ENCODE assay signal across 9 mouse cellular contexts in genomic region chr12:112091054-112091453, GRCm38 (mm10). TPM values are rescaled to one million over a fixed set of nuclear protein-coding genes. Genes with fewer than 3 reads are reported as not detected.
DNase-seq lines count a peak whose midpoint lies in the region; ATAC-seq and TF ChIP-seq lines count a peak whose summit lies in the region.
"Had no signal": no experiment of that assay in that cellular context is flagged by ENCODE, and none has a peak within 500 bp of the region (broad histone marks: within the 10 kb centered on the region; RNA-seq: fewer than 3 reads in every experiment).

No protein-coding gene starts in this region.

- TF ChIP-seq EP300 in CH12.LX (IDR thresholded peaks at IDR 0.05; ENCODE audit: low read length), result no peak

- in situ Hi-C loops in CH12.LX (cut with MboI; ENCODE audit: low pct_ligation_motif_present, low pct_unique_long_range_greater_than_20kb, low sequenced_read_pairs), result no loop called here

- TF ChIP-seq RAD21 in CH12.LX (IDR thresholded peaks at IDR 0.05; ENCODE audit: low read depth, low read length), result peak; percentile 75

- H3K79me2 ChIP-seq in CH12.LX (replicated peaks; ENCODE audit: control insufficient read depth, extremely low read depth, insufficient read depth, poor library complexity, severe bottlenecking) (no peaks in the 10 kb centered on the region), myocyte (ENCODE audit: control insufficient read depth, insufficient read depth) (no peaks in the 10 kb centered on the region)

- H3K36me3 ChIP-seq in CH12.LX (replicated peaks in 1 of 2; ENCODE audit: control insufficient read depth in 1 of 2, insufficient read depth in 1 of 2, low read length in 1 of 2) (no peaks in the 10 kb centered on the region), myocyte (ENCODE audit: control insufficient read depth, insufficient read depth) (no peaks in the 10 kb centered on the region)
- H3K36me3 ChIP-seq in embryonic facial prominence, embryonic 14.5 days (ENCODE audit: control insufficient read depth, insufficient read depth, low read length), result no peaks in the 10 kb centered on the region
- H3K36me3 ChIP-seq in heart, embryonic 12.5 days, result no peaks in the 10 kb centered on the region
- H3K36me3 ChIP-seq in kidney, embryonic 14.5 days (ENCODE audit: control insufficient read depth, insufficient read depth, low read length), result no peaks in the 10 kb centered on the region
- H3K36me3 ChIP-seq in limb, embryonic 11.5 days (ENCODE audit: control insufficient read depth, insufficient read depth, low read length), result no peaks in the 10 kb centered on the region

- H3K9ac ChIP-seq in CH12.LX (ENCODE audit: insufficient read depth, low read depth), result no peak overlapping the region
- 0 out of 2 replicates have a peak overlapping the region, but pooled peaks have one; percentile 16 for H3K9ac ChIP-seq in embryonic facial prominence, embryonic 14.5 days (ENCODE audit: low read depth, low read length)
- no peak overlapping the region for H3K9ac ChIP-seq in heart, embryonic 12.5 days
- H3K9ac ChIP-seq in kidney, embryonic 14.5 days (ENCODE audit: low read depth, low read length), result no peak overlapping the region
- no peak overlapping the region for H3K9ac ChIP-seq in limb, embryonic 11.5 days (ENCODE audit: low read length)

- H3K4me2 ChIP-seq in CH12.LX (ENCODE audit: insufficient read depth, low read depth, poor library complexity, severe bottlenecking), result no peak overlapping the region
- peak overlapping the region; percentile 35; the same call in 1 of the 2 replicates for H3K4me2 ChIP-seq in embryonic facial prominence, embryonic 14.5 days (ENCODE audit: low read depth, low read length)
- H3K4me2 ChIP-seq in heart, embryonic 12.5 days, result peak overlapping the region; percentile 21; the same call in 1 of the 2 replicates
- H3K4me2 ChIP-seq in kidney, embryonic 14.5 days (replicated peaks; ENCODE audit: low read depth, low read length), result 0 out of 2 replicates have a peak overlapping the region, but pooled peaks have one; percentile 5
- no peak overlapping the region for H3K4me2 ChIP-seq in limb, embryonic 11.5 days (ENCODE audit: low read depth, severe bottlenecking)
- peak overlapping the region; percentile 4 for H3K4me2 ChIP-seq in myocyte (ENCODE audit: low read depth)

- TF ChIP-seq CTCF in CH12.LX (conservative IDR thresholded peaks at IDR 0.05 in 1 of 2, IDR thresholded peaks at IDR 0.05 in 1 of 2; ENCODE audit: low read depth in 2 of 2, low read length in 2 of 2), result peak; percentile 55 to 82

- no peaks in the 10 kb centered on the region for H3K4me1 ChIP-seq in CH12.LX (ENCODE audit: control insufficient read depth in 1 of 2, insufficient read depth in 2 of 2)
- H3K4me1 ChIP-seq in embryonic facial prominence, embryonic 14.5 days (ENCODE audit: control insufficient read depth, insufficient read depth, low read length), result peaks cover 7% of the 10 kb centered on the region; the same call in 1 of the 2 replicates
- peaks cover 9% of the 10 kb centered on the region; the same call in 1 of the 2 replicates for H3K4me1 ChIP-seq in heart, embryonic 12.5 days (replicated peaks)
- H3K4me1 ChIP-seq in kidney, embryonic 14.5 days (ENCODE audit: control insufficient read depth, insufficient read depth, low read length), result 0 out of 2 replicates have a peak, but pooled peaks cover under 1% of the 10 kb centered on the region
- H3K4me1 ChIP-seq in limb, embryonic 11.5 days (ENCODE audit: control insufficient read depth, insufficient read depth, low read length), result no peaks in the 10 kb centered on the region

- H3K27me3 ChIP-seq in CH12.LX (replicated peaks), result peaks cover 68% of the 10 kb centered on the region
- H3K27me3 ChIP-seq in embryonic facial prominence, embryonic 14.5 days (replicated peaks; ENCODE audit: control insufficient read depth, insufficient read depth, low read length), result peaks cover 5% of the 10 kb centered on the region; the same call in 1 of the 2 replicates
- H3K27me3 ChIP-seq in heart, embryonic 12.5 days (replicated peaks), result peaks cover 18% of the 10 kb centered on the region
- H3K27me3 ChIP-seq in kidney, embryonic 14.5 days (ENCODE audit: control insufficient read depth, insufficient read depth, low read length), result no peaks in the 10 kb centered on the region
- H3K27me3 ChIP-seq in limb, embryonic 11.5 days (ENCODE audit: control insufficient read depth, insufficient read depth, low read length), result no peaks in the 10 kb centered on the region
- no peaks in the 10 kb centered on the region for H3K27me3 ChIP-seq in myocyte (ENCODE audit: control insufficient read depth, insufficient read depth, insufficient read length)

- no peak overlapping the region for H3K27ac ChIP-seq in CH12.LX (ENCODE audit: insufficient read depth, low read depth)
- no peak overlapping the region for H3K27ac ChIP-seq in embryonic facial prominence, embryonic 14.5 days (replicated peaks; ENCODE audit: low read depth, low read length)
- no peak overlapping the region for H3K27ac ChIP-seq in heart, embryonic 12.5 days (ENCODE audit: poor library complexity, severe bottlenecking)
- no peak overlapping the region for H3K27ac ChIP-seq in kidney, embryonic 14.5 days (ENCODE audit: low read depth, low read length)
- no peak overlapping the region for H3K27ac ChIP-seq in limb, embryonic 11.5 days (replicated peaks; ENCODE audit: low read depth, low read length)

- TF ChIP-seq POLR2A in CH12.LX (IDR thresholded peaks at IDR 0.05; ENCODE audit: low read depth, low read length) (no peak), myocyte (IDR thresholded peaks at IDR 0.05; ENCODE audit: insufficient read length, low read depth) (no peak)

- peak; percentile 41 for DNase-seq in CH12.LX (ENCODE audit: extremely low read depth)
- peak; percentile 66 to 69 for DNase-seq in adrenal gland, postnatal 36 days
- DNase-seq in embryonic facial prominence, embryonic 14.5 days (ENCODE audit: low spot score), result peak; percentile 86
- peak; percentile 80 for DNase-seq in limb, embryonic 11.5 days (ENCODE audit: low spot score)
- peak; percentile 31 for DNase-seq in testis, postnatal 14 days (ENCODE audit: low spot score)

- WGBS in embryonic facial prominence, embryonic 14.5 days, result 6% methylated on average over 12 of the region's 12 CpGs
- 12% methylated on average over 12 of the region's 12 CpGs for WGBS in heart, embryonic 12.5 days
- WGBS in kidney, embryonic 14.5 days, result 7% methylated on average over 12 of the region's 12 CpGs
- 8% methylated on average over 12 of the region's 12 CpGs for WGBS in limb, embryonic 11.5 days

- peaks cover 3% of the 10 kb centered on the region for H3K9me3 ChIP-seq in CH12.LX (replicated peaks; ENCODE audit: low read length)
- no peaks in the 10 kb centered on the region for H3K9me3 ChIP-seq in embryonic facial prominence, embryonic 14.5 days (ENCODE audit: control insufficient read depth, low read length)
- no peaks in the 10 kb centered on the region for H3K9me3 ChIP-seq in heart, embryonic 12.5 days (replicated peaks)
- H3K9me3 ChIP-seq in kidney, embryonic 14.5 days (ENCODE audit: control insufficient read depth, low read length), result no peaks in the 10 kb centered on the region
- H3K9me3 ChIP-seq in limb, embryonic 11.5 days (ENCODE audit: control insufficient read depth, low read length), result no peaks in the 10 kb centered on the region

- H3ac ChIP-seq in myocyte (ENCODE audit: control insufficient read depth, insufficient read length), result no peak overlapping the region

- ATAC-seq in embryonic facial prominence, embryonic 14.5 days (ENCODE audit: low read depth), result peak; percentile 47; the same call in 1 of the 2 replicates
- ATAC-seq in heart, embryonic 12.5 days (ENCODE audit: insufficient number of reproducible peaks, low FRiP score), result no peak
- ATAC-seq in kidney, embryonic 14.5 days (ENCODE audit: low FRiP score, low TSS enrichment), result no peak
- no peak for ATAC-seq in limb, embryonic 11.5 days (ENCODE audit: insufficient number of reproducible peaks, low FRiP score, low TSS enrichment, low read depth)

- dilution Hi-C loops in CH12.LX (cut with MboI; ENCODE audit: extremely low pct_ligation_motif_present, extremely low pct_unique_long_range_greater_than_20kb, low sequenced_read_pairs), result no loop called here

- no peak overlapping the region for H3K4me3 ChIP-seq in CH12.LX (replicated peaks in 1 of 3; ENCODE audit: low read depth in 2 of 3, low read length in 2 of 3, poor library complexity in 1 of 3)
- H3K4me3 ChIP-seq in embryonic facial prominence, embryonic 14.5 days (ENCODE audit: low read depth, low read length), result no peak overlapping the region
- H3K4me3 ChIP-seq in heart, embryonic 12.5 days, result no peak overlapping the region
- no peak overlapping the region for H3K4me3 ChIP-seq in kidney, embryonic 14.5 days (ENCODE audit: low read length)
- no peak overlapping the region for H3K4me3 ChIP-seq in limb, embryonic 11.5 days (ENCODE audit: low read depth, low read length)
- no peak overlapping the region for H3K4me3 ChIP-seq in myocyte

TF ChIP-seq in CH12.LX, 34 proteins besides CTCF, POLR2A, EP300 and RAD21 (continues in another document):
- TF ChIP-seq SMC3 (IDR thresholded peaks at IDR 0.05; ENCODE audit: low read depth, low read length), result peak; percentile 60
- TF ChIP-seq MEF2A (IDR thresholded peaks at IDR 0.05; ENCODE audit: borderline replicate concordance, low read depth, low read length), result no peak

TF ChIP-seq in myocyte, 11 proteins besides CTCF, POLR2A, EP300 and RAD21 (continues in another document):
- TF ChIP-seq MYOD1 (IDR thresholded peaks at IDR 0.05; ENCODE audit: control insufficient read depth in 1 of 3, insufficient read length in 2 of 3, low read depth in 2 of 3) (no peak), CEBPB (IDR thresholded peaks at IDR 0.05; ENCODE audit: insufficient read depth, poor library complexity, severe bottlenecking) (no peak), MAX (IDR thresholded peaks at IDR 0.05; ENCODE audit: low read depth) (no peak)

RNA-seq across cellular contexts. Expression of gene Aspg, which starts 15.4 kb away (rescaled TPM):
- total RNA-seq in CH12.LX (2012; rRNA removed) (not detected in 2 replicates), CH12.LX (2014; rRNA removed) (not detected in 2 replicates)
- polyA plus RNA-seq in CH12.LX (2012; ENCODE audit: insufficient read length, low read depth) (not detected in 2 replicates), myocyte (2012; fragmentation: generic; extraction: Trizol) (0.04 TPM)
- total RNA-seq in adrenal gland, postnatal 36 days (2021), result 10 to 100 TPM; 23.9 to 38.3 TPM
- 1.4 and 2.6 TPM in 2 replicates for polyA plus RNA-seq in embryonic facial prominence, embryonic 14.5 days (2014; fragmentation: Nextera tagmentation; extraction: Ambion mirVana)
- 0.45 and 2.2 TPM in 2 replicates for polyA plus RNA-seq in heart, embryonic 12.5 days (2016; fragmentation: Nextera tagmentation; extraction: Ambion mirVana)
- 1.1 TPM in 2 replicates for polyA plus RNA-seq in kidney, embryonic 14.5 days (2014; fragmentation: Nextera tagmentation; extraction: Ambion mirVana)
- polyA plus RNA-seq in limb, embryonic 11.5 days (2014; fragmentation: Nextera tagmentation; extraction: Ambion mirVana), result 1.6 and 2.0 TPM in 2 replicates
- total RNA-seq: gastrocnemius, adult 8-10 months had no signal

RNA-seq across cellular contexts. Expression of gene Kif26a, which starts 55.0 kb away (rescaled TPM):
- total RNA-seq in CH12.LX (2012; rRNA removed), result not detected in 2 replicates
- not detected in 2 replicates for total RNA-seq in CH12.LX (2014; rRNA removed)
- not detected in 2 replicates for polyA plus RNA-seq in CH12.LX (2012; ENCODE audit: insufficient read length, low read depth)
- 1 to 10 TPM; 4.9 to 9.5 TPM for total RNA-seq in adrenal gland, postnatal 36 days (2021)
- polyA plus RNA-seq in embryonic facial prominence, embryonic 14.5 days (2014; fragmentation: Nextera tagmentation; extraction: Ambion mirVana), result 4.0 TPM in 2 replicates
- polyA plus RNA-seq in heart, embryonic 12.5 days (2016; fragmentation: Nextera tagmentation; extraction: Ambion mirVana), result 2.5 and 2.7 TPM in 2 replicates
- 2.2 and 3.8 TPM in 2 replicates for polyA plus RNA-seq in kidney, embryonic 14.5 days (2014; fragmentation: Nextera tagmentation; extraction: Ambion mirVana)
- 2.8 and 3.5 TPM in 2 replicates for polyA plus RNA-seq in limb, embryonic 11.5 days (2014; fragmentation: Nextera tagmentation; extraction: Ambion mirVana)
- polyA plus RNA-seq in myocyte (2012; fragmentation: generic; extraction: Trizol), result 0.02 TPM

Comparison
In these comparisons a context has a peak if more than half of its experiments do, and no peak if none do; other contexts are left out.
1. DNase-seq: peak in every context shown above with its lines; median percentile 86 in embryonic facial prominence, embryonic 14.5 days; 80 in limb, embryonic 11.5 days; 68 in adrenal gland, postnatal 36 days; 41 in CH12.LX; 31 in testis, postnatal 14 days.
2. H3K4me2 ChIP-seq: peak in embryonic facial prominence, embryonic 14.5 days (single experiment), heart, embryonic 12.5 days (single experiment), kidney, embryonic 14.5 days (single experiment) and myocyte (single experiment); none in CH12.LX (single experiment) and limb, embryonic 11.5 days (single experiment).